Mouse (Mus musculus) testis, adult 2 months (tissue): ENCODE measurements around the gene Trappc6b.

Source experiments
- CTCF ChIP-seq: fragments of 200-500 bp; IDR thresholded peaks from 2 replicates; pipeline ENCODE4 v1.5.1; 2012; ENCODE audit warnings: low read depth, mild to moderate bottlenecking, inconsistent platforms, low read length, moderate library complexity; ENCODE audit not compliant: control insufficient read depth, insufficient read depth, insufficient replicate concordance
- POLR2A ChIP-seq: fragments of 200-500 bp; IDR thresholded peaks from 2 replicates; pipeline ENCODE4 v1.6.1; 2012; ENCODE audit warnings: low read depth, mild to moderate bottlenecking, inconsistent platforms, low read length, moderate library complexity; ENCODE audit not compliant: control insufficient read depth

DNA sequence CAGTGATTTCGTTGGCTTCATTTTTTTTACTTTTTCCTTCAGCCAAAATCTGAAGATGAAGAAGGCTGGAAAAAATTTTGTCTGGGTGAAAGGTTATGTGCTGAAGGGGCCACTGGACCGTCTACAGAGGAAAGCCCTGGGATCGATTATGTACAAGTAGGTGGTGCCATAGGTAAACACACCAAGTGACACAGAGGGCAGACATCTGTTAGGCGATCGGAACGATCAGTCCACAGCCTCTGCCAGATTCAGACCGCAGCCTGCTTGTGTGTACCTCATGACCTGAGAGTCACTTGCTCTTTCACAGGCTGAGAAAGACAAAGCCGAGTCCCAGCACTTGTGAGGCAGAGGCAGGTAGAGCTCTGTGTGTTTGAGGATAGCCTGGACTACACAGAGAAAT lies 43.3 kb downstream of the Trappc6b start:
- TF ChIP-seq CTCF (no peak), POLR2A (no peak)
